Mouse (Mus musculus) ovary, adult 10 weeks (tissue): Measurements from ENCODE around the gene Vsir. TPM values are rescaled to one million over a fixed set of nuclear protein-coding genes. Genes with fewer than 3 reads are reported as not detected.

Experiments
- polyA plus RNA-seq: library from polyadenylated mRNA; stranded (reverse); fragments of 350-450 nt; fragmentation: Illumina TruSeq; extraction: RNeasy Lipid Tissue Mini Kit (QIAGEN cat#74804); gene quantifications from one replicate; pipeline ENCODE4 v1.2.3, GENCODE M21; 2014

Vsir gene
- 3.1 TPM for polyA plus RNA-seq

DNA sequence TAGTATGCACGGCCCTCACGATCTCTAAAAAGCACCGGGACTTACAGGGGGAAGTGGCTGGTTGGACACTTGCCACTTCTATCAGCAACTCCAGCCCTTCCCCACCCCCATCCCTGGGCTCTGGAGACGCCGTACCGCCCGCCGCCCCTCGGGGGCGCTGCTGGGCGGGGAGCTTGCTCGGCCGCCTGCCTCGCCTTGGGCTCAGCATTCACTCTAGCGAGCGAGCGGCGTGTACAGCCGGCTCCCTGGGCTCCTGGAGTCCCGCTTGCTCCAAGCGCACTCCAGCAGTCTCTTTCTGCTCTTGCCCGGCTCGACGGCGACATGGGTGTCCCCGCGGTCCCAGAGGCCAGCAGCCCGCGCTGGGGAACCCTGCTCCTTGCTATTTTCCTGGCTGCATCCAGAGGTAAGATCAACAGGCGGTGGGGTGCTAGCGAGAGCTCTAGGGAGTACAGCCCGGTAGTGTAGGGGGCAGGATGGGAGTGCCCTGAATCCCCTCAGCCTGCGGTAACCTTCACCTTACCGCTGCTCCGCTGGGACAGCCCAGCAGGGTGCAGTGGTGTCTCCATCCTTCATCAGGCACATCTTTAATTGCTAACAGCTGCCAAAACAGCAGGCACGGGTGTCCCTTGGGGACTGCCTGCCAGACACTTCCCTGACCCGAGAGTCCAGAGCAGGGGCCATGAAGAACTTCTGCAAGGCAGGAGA is at the start of gene Vsir:
Vsir (plus strand) TSS at position 151 of the 705 bp plus-strand sequence.

DNA sequence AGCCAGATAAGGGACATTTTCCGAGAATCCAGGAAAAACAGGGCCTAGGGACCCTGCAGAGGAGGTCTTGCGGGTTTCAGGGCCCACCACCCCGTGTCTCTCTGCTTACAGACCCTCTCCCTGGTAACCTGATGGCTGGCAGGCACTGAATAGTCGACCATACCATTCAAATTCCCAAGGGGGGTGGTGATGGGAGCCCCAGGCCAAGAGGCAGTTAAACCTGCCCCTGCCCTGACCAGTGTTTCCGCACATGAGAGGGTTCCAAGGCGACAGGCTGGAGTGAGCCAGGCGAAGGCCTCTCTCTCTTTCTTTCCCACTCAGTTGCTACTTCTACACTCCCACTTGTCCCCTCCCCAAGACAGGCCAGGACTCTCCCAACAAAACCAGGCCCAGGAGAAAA is 52.8 kb downstream of the Vsir start, which contains the start of gene Gm17455:
Gm17455 (plus strand) TSS at position 278 of the 400 bp plus-strand sequence.

Other genes starting within 250 kb of the Vsir start
- 52.6 TPM for gene Spock2, start 240.6 kb upstream of the Vsir start, polyA plus RNA-seq
- 3.7 TPM for gene Chst3, start 127.6 kb upstream of the Vsir start, polyA plus RNA-seq
- gene Psap, start 69.2 kb upstream of the Vsir start, polyA plus RNA-seq, result 121 TPM
- not detected for gene Gm17455, start 52.9 kb downstream of the Vsir start, polyA plus RNA-seq